Comparison of ENCODE assay signal across 11 mouse cellular contexts in genomic region chr13:59673597-59673996, GRCm38 (mm10). TPM values are rescaled to one million over a fixed set of nuclear protein-coding genes. Genes with fewer than 3 reads are reported as not detected.
A peak's percentile ranks its signal among the peaks of the same experiment; 100 is the strongest.
DNase-seq lines count a peak whose midpoint lies in the region; ATAC-seq and TF ChIP-seq lines count a peak whose summit lies in the region.
"Had no signal": no experiment of that assay in that cellular context is flagged by ENCODE, and none has a peak within 500 bp of the region (broad histone marks: within the 10 kb centered on the region; RNA-seq: fewer than 3 reads in every experiment).

No protein-coding gene starts in this region.

- H3K27me3 ChIP-seq in neural tube, embryonic 11.5 days (ENCODE audit: control insufficient read depth, insufficient read depth, low read length): no peaks in the 10 kb centered on the region
- H3K27me3 ChIP-seq in hindbrain, embryonic 13.5 days: no peaks in the 10 kb centered on the region
- no peaks in the 10 kb centered on the region for H3K27me3 ChIP-seq in liver, postnatal 0 days (ENCODE audit: insufficient read depth, low read length)
- H3K27me3 ChIP-seq in stomach, postnatal 0 days (ENCODE audit: control insufficient read depth, insufficient read depth, low read length): no peaks in the 10 kb centered on the region

- TF ChIP-seq CTCF in liver, postnatal 0 days (IDR thresholded peaks at IDR 0.05; ENCODE audit: low read depth): no peak
- TF ChIP-seq CTCF in stomach, postnatal 0 days (IDR thresholded peaks at IDR 0.05; ENCODE audit: low read depth): no peak

- intact Hi-C loops in gastrocnemius, postnatal 36 days (cut with DNase I): no loop called here

- H3K9me3 ChIP-seq in neural tube, embryonic 11.5 days (ENCODE audit: control insufficient read depth, low read length): no peaks in the 10 kb centered on the region
- H3K9me3 ChIP-seq in hindbrain, embryonic 13.5 days: no peaks in the 10 kb centered on the region
- no peaks in the 10 kb centered on the region for H3K9me3 ChIP-seq in liver, postnatal 0 days (ENCODE audit: low read length)
- H3K9me3 ChIP-seq in stomach, postnatal 0 days (ENCODE audit: control insufficient read depth, low read length): no peaks in the 10 kb centered on the region

- no peak for TF ChIP-seq EP300 in liver, postnatal 0 days (IDR thresholded peaks at IDR 0.05; ENCODE audit: low read depth)
- TF ChIP-seq EP300 in stomach, postnatal 0 days (optimal IDR thresholded peaks at IDR 0.05): no peak

- 37% methylated on average over 7 of the region's 7 CpGs for WGBS in neural tube, embryonic 11.5 days
- 18% methylated on average over 7 of the region's 7 CpGs for WGBS in hindbrain, embryonic 13.5 days
- 60% methylated on average over 7 of the region's 7 CpGs for WGBS in liver, postnatal 0 days (ENCODE audit: insufficient replicate concordance)
- WGBS in stomach, postnatal 0 days: 52% methylated on average over 7 of the region's 7 CpGs

- peak overlapping the region; percentile 52 for H3K4me2 ChIP-seq in neural tube, embryonic 11.5 days (ENCODE audit: low read depth)
- H3K4me2 ChIP-seq in hindbrain, embryonic 13.5 days: peak overlapping the region; percentile 57
- H3K4me2 ChIP-seq in liver, postnatal 0 days (ENCODE audit: low read depth, low read length): peak overlapping the region; percentile 95
- H3K4me2 ChIP-seq in stomach, postnatal 0 days (replicated peaks; ENCODE audit: low read depth): peak overlapping the region; percentile 39

- H3K4me3 ChIP-seq in neural tube, embryonic 11.5 days (ENCODE audit: low read depth, low read length): peak overlapping the region; percentile 77
- peak overlapping the region; percentile 75 for H3K4me3 ChIP-seq in hindbrain, embryonic 13.5 days
- 0 out of 2 replicates have a peak overlapping the region, but pooled peaks have one; percentile 93 for H3K4me3 ChIP-seq in liver, postnatal 0 days (ENCODE audit: low read depth, low read length)
- peak overlapping the region; percentile 18; the same call in 1 of the 2 replicates for H3K4me3 ChIP-seq in stomach, postnatal 0 days (ENCODE audit: low read depth, low read length)

- ATAC-seq in neural tube, embryonic 11.5 days (ENCODE audit: insufficient read depth, low FRiP score, low TSS enrichment): 0 out of 2 replicates have a peak, but pooled peaks have one; percentile 11
- ATAC-seq in hindbrain, embryonic 13.5 days (ENCODE audit: low FRiP score): no peak
- ATAC-seq in liver, postnatal 0 days: no peak
- no peak for ATAC-seq in stomach, postnatal 0 days (ENCODE audit: low FRiP score, low TSS enrichment)
- ATAC-seq: lung, postnatal 0 days had no signal

- H3K4me1 ChIP-seq in neural tube, embryonic 11.5 days (ENCODE audit: control insufficient read depth, insufficient read depth, low read length): peaks cover 12% of the 10 kb centered on the region
- peaks cover 34% of the 10 kb centered on the region for H3K4me1 ChIP-seq in hindbrain, embryonic 13.5 days (replicated peaks)
- peaks cover 40% of the 10 kb centered on the region for H3K4me1 ChIP-seq in liver, postnatal 0 days (ENCODE audit: insufficient read depth)
- H3K4me1 ChIP-seq in stomach, postnatal 0 days (replicated peaks; ENCODE audit: control insufficient read depth, insufficient read depth): no peaks in the 10 kb centered on the region

- H3K9ac ChIP-seq in neural tube, embryonic 11.5 days (ENCODE audit: low read length): peak overlapping the region; percentile 95
- H3K9ac ChIP-seq in hindbrain, embryonic 13.5 days: peak overlapping the region; percentile 88
- peak overlapping the region; percentile 34 for H3K9ac ChIP-seq in liver, postnatal 0 days (replicated peaks)
- no peak overlapping the region for H3K9ac ChIP-seq in stomach, postnatal 0 days (ENCODE audit: low read length)

- H3K36me3 ChIP-seq in neural tube, embryonic 11.5 days (ENCODE audit: control insufficient read depth, insufficient read depth, low read length): no peaks in the 10 kb centered on the region
- no peaks in the 10 kb centered on the region for H3K36me3 ChIP-seq in hindbrain, embryonic 13.5 days
- H3K36me3 ChIP-seq in liver, postnatal 0 days (replicated peaks; ENCODE audit: insufficient read depth, low read length): no peaks in the 10 kb centered on the region
- no peaks in the 10 kb centered on the region for H3K36me3 ChIP-seq in stomach, postnatal 0 days (ENCODE audit: control insufficient read depth, insufficient read depth, low read length)

- peak overlapping the region; percentile 63; the same call in 1 of the 2 replicates for H3K27ac ChIP-seq in neural tube, embryonic 11.5 days (ENCODE audit: low read depth, low read length)
- peak overlapping the region; percentile 75 for H3K27ac ChIP-seq in hindbrain, embryonic 13.5 days
- no peak overlapping the region for H3K27ac ChIP-seq in liver, postnatal 0 days (ENCODE audit: low read depth)
- H3K27ac ChIP-seq in stomach, postnatal 0 days (replicated peaks): no peak overlapping the region

- DNase-seq in neural tube, embryonic 11.5 days (ENCODE audit: low spot score): peak; percentile 25
- no peak for DNase-seq in neural tube, embryonic 10.5 days (ENCODE audit: extremely low spot score, low spot score)
- DNase-seq in liver, postnatal 0 days: no peak
- no peak for DNase-seq in stomach, postnatal 0 days (ENCODE audit: low spot score)
- no peak for DNase-seq in gastrocnemius, postnatal 36 days
- no peak for DNase-seq in heart, adult 18-20 months
- DNase-seq in right cerebral cortex, postnatal 4 days: no peak
- DNase-seq: kidney, adult 9 months; right cerebral cortex, adult 18-20 months had no signal

RNA-seq across cellular contexts. Expression of gene Golm1, which starts 2.0 kb away (rescaled TPM):
- 138 and 142 TPM in 2 replicates for polyA plus RNA-seq in neural tube, embryonic 11.5 days (2014; fragmentation: Nextera tagmentation; extraction: Ambion mirVana)
- polyA plus RNA-seq in hindbrain, embryonic 13.5 days (2015; fragmentation: Nextera tagmentation; extraction: Ambion mirVana): 49.3 and 50.6 TPM in 2 replicates
- 10.3 and 13.0 TPM in 2 replicates for polyA plus RNA-seq in liver, postnatal 0 days (2015; fragmentation: Nextera tagmentation; extraction: Ambion mirVana)
- 54.3 and 54.6 TPM in 2 replicates for polyA plus RNA-seq in stomach, postnatal 0 days (2015; fragmentation: Nextera tagmentation; extraction: Ambion mirVana)
- 1 to 10 TPM; 5.9 to 6.8 TPM for total RNA-seq in gastrocnemius, postnatal 36 days (2021)
- 10 to 100 TPM; 14.6 to 19.4 TPM for total RNA-seq in heart, adult 18-20 months (2021)

RNA-seq across cellular contexts. Expression of gene 4921517D22Rik, which starts 20.3 kb away (rescaled TPM):
- polyA plus RNA-seq in neural tube, embryonic 11.5 days (2014; fragmentation: Nextera tagmentation; extraction: Ambion mirVana): not detected in 2 replicates
- not detected in 2 replicates for polyA plus RNA-seq in hindbrain, embryonic 13.5 days (2015; fragmentation: Nextera tagmentation; extraction: Ambion mirVana)
- not detected in 2 replicates for polyA plus RNA-seq in liver, postnatal 0 days (2015; fragmentation: Nextera tagmentation; extraction: Ambion mirVana)
- polyA plus RNA-seq in stomach, postnatal 0 days (2015; fragmentation: Nextera tagmentation; extraction: Ambion mirVana): not detected in 2 replicates
- not detected for total RNA-seq in gastrocnemius, postnatal 36 days (2021)
- total RNA-seq in heart, adult 18-20 months (2021): not detected
- polyA plus RNA-seq: lung, postnatal 0 days had no signal

RNA-seq across cellular contexts. Expression of gene Spata31d1a, which starts 36.5 kb away (rescaled TPM):
- 0.04 TPM in 1 of 2 replicates, not detected in the other for polyA plus RNA-seq in neural tube, embryonic 11.5 days (2014; fragmentation: Nextera tagmentation; extraction: Ambion mirVana)
- polyA plus RNA-seq in hindbrain, embryonic 13.5 days (2015; fragmentation: Nextera tagmentation; extraction: Ambion mirVana): 0.04 TPM in 1 of 2 replicates, not detected in the other
- 0.02 and 0.15 TPM in 2 replicates for polyA plus RNA-seq in liver, postnatal 0 days (2015; fragmentation: Nextera tagmentation; extraction: Ambion mirVana)
- polyA plus RNA-seq in stomach, postnatal 0 days (2015; fragmentation: Nextera tagmentation; extraction: Ambion mirVana): 0.02 TPM in 1 of 2 replicates, not detected in the other
- total RNA-seq in gastrocnemius, postnatal 36 days (2021): not detected
- not detected for total RNA-seq in heart, adult 18-20 months (2021)

RNA-seq across cellular contexts. Expression of gene Spata31d1b, which starts 38.5 kb away (rescaled TPM):
- not detected in 2 replicates for polyA plus RNA-seq in neural tube, embryonic 11.5 days (2014; fragmentation: Nextera tagmentation; extraction: Ambion mirVana)
- not detected in 2 replicates for polyA plus RNA-seq in hindbrain, embryonic 13.5 days (2015; fragmentation: Nextera tagmentation; extraction: Ambion mirVana)
- not detected in 2 replicates for polyA plus RNA-seq in liver, postnatal 0 days (2015; fragmentation: Nextera tagmentation; extraction: Ambion mirVana)
- 0.02 TPM in 1 of 2 replicates, not detected in the other for polyA plus RNA-seq in stomach, postnatal 0 days (2015; fragmentation: Nextera tagmentation; extraction: Ambion mirVana)
- not detected for total RNA-seq in gastrocnemius, postnatal 36 days (2021)
- total RNA-seq in heart, adult 18-20 months (2021): under 1 TPM in 1 of 2 experiments, not detected in 1; 0.05 TPM
- polyA plus RNA-seq: lung, postnatal 0 days had no signal

RNA-seq across cellular contexts. Expression of gene Spata31d1d, which starts 58.0 kb away (rescaled TPM):
- not detected in 2 replicates for polyA plus RNA-seq in neural tube, embryonic 11.5 days (2014; fragmentation: Nextera tagmentation; extraction: Ambion mirVana)
- polyA plus RNA-seq in hindbrain, embryonic 13.5 days (2015; fragmentation: Nextera tagmentation; extraction: Ambion mirVana): not detected in 2 replicates
- not detected in 2 replicates for polyA plus RNA-seq in liver, postnatal 0 days (2015; fragmentation: Nextera tagmentation; extraction: Ambion mirVana)
- not detected in 2 replicates for polyA plus RNA-seq in stomach, postnatal 0 days (2015; fragmentation: Nextera tagmentation; extraction: Ambion mirVana)
- not detected for total RNA-seq in gastrocnemius, postnatal 36 days (2021)
- not detected for total RNA-seq in heart, adult 18-20 months (2021)
- polyA plus RNA-seq: lung, postnatal 0 days had no signal

Comparison
In these comparisons a context has a peak if more than half of its experiments do, and no peak if none do; other contexts are left out.
1. H3K27ac ChIP-seq: peak in neural tube, embryonic 11.5 days (single experiment) and hindbrain, embryonic 13.5 days (single experiment); none in liver, postnatal 0 days (single experiment) and stomach, postnatal 0 days (single experiment).
2. H3K4me2 ChIP-seq: peak in every context shown above with its lines; median percentile 95 in liver, postnatal 0 days; 57 in hindbrain, embryonic 13.5 days; 52 in neural tube, embryonic 11.5 days; 39 in stomach, postnatal 0 days.
3. H3K4me3 ChIP-seq: peak in every context shown above with its lines; median percentile 93 in liver, postnatal 0 days; 77 in neural tube, embryonic 11.5 days; 75 in hindbrain, embryonic 13.5 days; 18 in stomach, postnatal 0 days.